Mouse (Mus musculus) liver, adult 2 months (tissue): ENCODE results near the gene Zbtb44.

ENCODE experiments used
- CTCF ChIP-seq: fragments of 200-500 bp; IDR thresholded peaks from 2 replicates; pipeline ENCODE4 v1.5.1; 2011; ENCODE audit warnings: low read depth, low read length, control low read depth
- POLR2A ChIP-seq: fragments of 200-500 bp; IDR thresholded peaks from 2 replicates; pipeline ENCODE4 v1.6.1; 2011; ENCODE audit warnings: low read length, control low read depth; ENCODE audit not compliant: insufficient read depth; ENCODE audit errors: extremely low read depth

- TF ChIP-seq CTCF (no peak), POLR2A (no peak)
Observed at GRCm38 (mm10) chr9:31070706-31071105, 40.3 kb downstream of the Zbtb44 start.
